Mouse (Mus musculus) Muller cell, postnatal 12 days (primary cell): ENCODE measurements at regions not wholly inside any gene's neighbourhood (a gene's known extent, or its start where the extent isn't known, plus 50 kb on each side); places are given as distances from the start of the nearest gene placed in this dataset.

Experiments
- DNase-seq: peaks from one replicate; pipeline ENCODE4 v3.0.0-alpha.2; 2015; ENCODE audit errors: inconsistent ontology term

DNA sequence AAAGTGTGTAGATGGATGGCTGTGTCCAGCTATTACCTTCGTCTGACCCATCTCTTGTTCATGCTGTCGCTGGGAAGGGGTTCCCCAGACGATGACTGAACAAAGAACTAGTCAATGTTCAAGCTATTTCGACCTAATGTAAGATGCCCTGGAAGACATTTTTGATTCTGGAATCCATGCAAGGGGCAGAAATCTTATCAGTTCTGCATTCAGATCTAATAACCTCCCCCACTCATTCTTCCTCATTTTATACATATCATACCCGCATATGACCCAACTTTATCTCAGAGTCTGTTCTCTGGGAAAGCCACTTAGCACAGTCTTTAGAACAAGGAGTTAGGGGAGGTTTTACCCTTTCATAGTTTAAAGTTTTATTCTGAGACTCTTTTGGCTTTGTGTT lies 52.2 kb upstream of the 2310009B15Rik start:
- no peak for DNase-seq

DNA sequence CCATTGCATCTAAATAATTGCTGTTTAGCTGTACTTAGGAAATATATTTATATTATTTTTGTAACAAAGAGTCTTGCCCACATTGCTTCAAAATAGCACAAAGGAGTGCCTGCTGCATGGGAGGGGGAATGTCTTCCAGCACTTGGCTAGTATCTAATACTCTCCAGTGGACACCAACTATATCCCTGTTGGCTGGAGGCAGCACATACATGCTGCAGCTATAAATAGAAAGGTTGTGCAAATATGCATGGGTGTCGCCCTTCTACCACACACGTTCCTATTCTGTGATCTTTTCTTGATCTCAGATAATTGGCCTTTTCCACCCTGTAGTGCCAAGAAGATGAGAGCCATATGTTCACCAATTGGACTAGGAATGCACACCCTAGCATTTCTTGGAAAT lies 53.0 kb upstream of the 2310009B15Rik start:
- DNase-seq, result no peak

DNA sequence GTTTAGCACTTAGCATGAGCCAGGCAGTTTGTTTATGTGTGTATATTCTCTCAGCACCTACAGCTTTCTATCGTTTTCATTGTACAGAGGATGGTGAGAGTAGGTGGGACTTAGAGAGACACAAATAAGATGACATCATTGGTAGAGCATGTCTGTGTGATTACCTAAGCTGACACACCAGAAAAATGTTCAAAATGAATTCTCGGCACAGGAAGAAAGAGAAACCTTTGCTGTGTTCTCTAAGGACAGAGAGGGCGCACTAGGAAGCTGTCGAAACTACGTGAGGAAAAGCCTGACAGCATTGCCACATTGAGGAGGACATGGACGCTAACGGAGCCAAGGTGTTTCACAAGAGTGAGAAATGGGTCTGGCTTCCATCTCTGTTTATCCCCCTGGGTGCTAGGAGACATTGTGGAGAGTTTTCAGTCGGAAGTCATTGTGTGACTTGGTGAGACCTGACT lies 51.0 kb upstream of the Dennd1b start:
- peak; percentile 31 for DNase-seq

DNA sequence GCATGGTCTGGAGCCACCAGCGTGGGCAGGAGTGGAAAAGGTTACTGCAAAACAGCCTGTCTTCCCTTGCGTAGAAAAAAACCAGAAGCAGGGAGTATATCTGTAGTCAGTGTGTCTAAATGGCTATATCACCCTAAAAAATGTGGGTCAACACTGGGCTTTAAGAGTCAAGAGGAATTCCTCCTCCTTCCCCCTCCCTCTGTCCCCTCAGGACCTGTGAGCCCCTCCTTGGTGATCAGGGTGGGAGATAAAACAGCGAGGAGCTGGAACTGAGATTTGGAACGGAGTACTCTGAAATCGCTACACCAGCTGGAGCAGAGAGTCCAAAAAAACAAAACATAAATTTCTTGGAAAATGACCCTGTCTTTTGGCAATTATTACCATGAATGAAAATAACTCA lies 50.3 kb upstream of the Dennd1b start:
- DNase-seq, result no peak

DNA sequence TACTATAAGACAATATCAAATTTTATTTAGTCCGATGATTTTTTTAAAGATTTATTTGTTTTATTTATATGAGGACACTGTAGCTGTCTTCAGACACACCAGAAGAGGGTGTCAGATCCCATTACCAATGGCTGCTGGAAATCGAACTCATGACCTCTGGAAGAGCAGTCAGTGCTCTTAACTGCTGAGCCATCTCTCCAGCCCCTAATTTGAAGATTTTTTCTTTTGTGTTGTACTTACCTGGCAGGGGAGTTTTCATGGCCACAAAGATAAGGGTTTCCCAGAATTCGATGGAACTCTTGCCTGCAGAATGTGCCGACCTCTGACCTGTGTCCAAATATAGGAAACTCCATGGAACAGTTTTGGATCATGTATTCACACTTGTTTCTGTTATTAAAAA lies 49.8 kb upstream of the Dennd1b start:
- no peak for DNase-seq
